Mouse (Mus musculus): ENCODE measurements around the gene Morf4l2.
"Not testable (repeated sequence)": the region's sequence is repeated elsewhere in the genome, so short reads cannot be mapped to it uniquely, and the experiment has no call there.

Morf4l2 gene

DNA sequence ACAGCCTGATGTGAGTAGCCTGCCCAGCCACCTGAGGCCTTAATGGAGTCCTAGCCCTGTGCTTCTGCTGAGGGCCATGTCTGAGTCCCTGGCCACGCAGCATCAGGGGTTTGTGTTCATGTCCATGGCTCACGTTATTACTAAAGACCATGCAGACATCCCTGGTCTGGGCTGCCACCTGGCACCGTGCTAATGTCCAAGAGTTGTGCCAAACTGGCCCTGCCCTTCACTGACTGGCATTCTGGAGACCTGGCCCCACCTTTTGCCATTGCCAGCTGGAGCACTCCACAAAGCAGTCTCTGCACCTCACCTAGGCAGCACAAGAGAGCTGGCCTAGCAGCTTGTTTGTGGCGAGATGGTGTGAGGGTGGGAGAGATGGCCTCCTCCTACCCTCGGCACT is 50.3 kb downstream of the Morf4l2 start:
- no peak for DNase-seq (ENCODE audit: low spot score in 2 of 2)

DNA sequence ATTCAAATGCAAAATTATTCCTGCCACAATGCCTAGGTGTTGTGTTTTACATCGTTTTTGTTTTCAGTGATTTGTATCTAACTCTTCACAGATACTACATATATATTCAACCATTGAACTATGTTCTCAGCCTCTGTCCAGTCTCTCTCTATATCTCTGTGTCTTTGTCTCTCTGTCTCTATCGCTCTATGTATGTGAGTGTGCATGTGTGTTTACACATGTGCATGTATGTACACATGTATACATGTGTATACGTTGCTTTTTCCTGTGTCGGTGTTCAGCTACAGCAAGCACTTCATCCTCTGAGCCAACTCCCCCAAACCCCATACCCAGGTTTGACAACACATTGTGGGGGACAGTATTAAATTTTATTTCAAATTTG is 51.2 kb downstream of the Morf4l2 start:
- no peak for DNase-seq (ENCODE audit: low spot score in 2 of 2)

DNA sequence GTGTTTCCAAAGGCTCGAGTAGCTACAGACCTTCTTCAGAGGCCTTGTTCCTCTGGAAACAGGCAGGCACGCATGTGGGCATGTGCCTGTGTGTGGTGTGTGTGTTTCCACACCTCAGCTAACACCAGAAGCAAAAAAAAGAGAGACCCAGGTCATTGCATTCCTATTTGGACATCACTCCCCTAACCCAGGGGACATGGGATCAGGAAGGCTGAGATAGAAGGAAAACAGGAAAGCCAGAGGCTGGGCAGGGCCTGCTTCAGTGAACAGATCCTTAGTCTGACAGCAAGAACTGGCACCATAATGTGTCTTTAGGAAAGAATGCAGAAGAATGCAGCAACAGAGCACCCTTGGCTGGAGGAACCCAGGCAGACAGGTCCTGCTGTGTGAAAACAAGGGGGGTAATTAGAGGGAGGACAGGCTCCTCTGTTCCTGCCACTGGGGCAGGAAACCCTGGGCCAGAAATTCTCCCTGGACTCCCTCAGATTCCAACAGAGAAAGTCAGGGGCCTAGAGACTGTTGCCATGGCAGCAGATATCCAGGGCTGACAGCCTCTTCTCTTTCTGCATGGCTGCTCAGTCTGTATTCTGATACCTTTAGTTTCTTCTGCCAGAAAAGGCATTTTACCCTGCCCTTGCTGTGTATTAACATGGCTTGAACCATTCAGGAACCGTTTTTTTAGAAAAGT is 51.7 kb downstream of the Morf4l2 start:
- not testable (repeated sequence) for DNase-seq (ENCODE audit: low spot score in 2 of 2)
